Mouse (Mus musculus) CH12.LX (cell line): ENCODE data around the gene Selenof. TPM values are rescaled to one million over a fixed set of nuclear protein-coding genes. Genes with fewer than 3 reads are reported as not detected.

Experiments used
- DNase-seq: peaks from one replicate; pipeline ENCODE4 v3.0.0-alpha.2; 2013; ENCODE audit errors: extremely low read depth
- H3K27ac ChIP-seq: 2 replicates; pipeline ENCODE4 v1.5.1; 2012; ENCODE audit warnings: low read depth, mild to moderate bottlenecking, control low read depth, moderate library complexity; ENCODE audit not compliant: insufficient read depth
- H3K27me3 ChIP-seq: replicated peaks from 2 replicates; pipeline ENCODE3; 2012; ENCODE audit warnings: inconsistent platforms
- H3K36me3 ChIP-seq, 2 experiments: replicated peaks in 1 of 2; 2 replicates each; pipeline versions ENCODE3 to v1.6.1; 2012; ENCODE audit warnings: inconsistent platforms in 1 of 2, low read length in 1 of 2, mild to moderate bottlenecking in 1 of 2, mixed read lengths in 1 of 2, moderate library complexity in 1 of 2; ENCODE audit not compliant: control insufficient read depth in 1 of 2, insufficient read depth in 1 of 2
- H3K4me1 ChIP-seq, 2 experiments: 2 replicates each; pipeline ENCODE4 v1.6.1; 2012; ENCODE audit warnings: inconsistent platforms in 1 of 2, moderate library complexity in 1 of 2; ENCODE audit not compliant: insufficient read depth in 2 of 2, control insufficient read depth in 1 of 2
- H3K4me2 ChIP-seq: 2 replicates; pipeline ENCODE4 v1.6.1; 2012; ENCODE audit warnings: low read depth, mild to moderate bottlenecking, control low read depth; ENCODE audit not compliant: poor library complexity, insufficient read depth, severe bottlenecking
- H3K4me3 ChIP-seq, 3 experiments: fragments of 150-350 bp in 1 of 3; sonication (generic) in 1 of 3; replicated peaks in 1 of 3; 2 replicates each; pipeline versions ENCODE3 to v1.5.1; 2011 to 2012; ENCODE audit warnings: low read depth in 2 of 3, low read length in 2 of 3, mild to moderate bottlenecking in 2 of 3, moderate library complexity in 2 of 3, control low read depth in 1 of 3, improper control_type of control experiment in 1 of 3, inconsistent platforms in 1 of 3, mixed read lengths in 1 of 3; ENCODE audit not compliant: poor library complexity in 1 of 3
- H3K79me2 ChIP-seq: replicated peaks from 2 replicates; pipeline ENCODE4 v1.6.1; 2012; ENCODE audit warnings: mild to moderate bottlenecking, moderate library complexity; ENCODE audit not compliant: control insufficient read depth, poor library complexity, insufficient read depth, severe bottlenecking; ENCODE audit errors: extremely low read depth
- H3K9ac ChIP-seq: 2 replicates; pipeline ENCODE4 v1.6.1; 2012; ENCODE audit warnings: low read depth, mild to moderate bottlenecking, control low read depth, moderate library complexity; ENCODE audit not compliant: insufficient read depth
- H3K9me3 ChIP-seq: replicated peaks from 2 replicates; pipeline ENCODE3; 2012; ENCODE audit warnings: low read length, inconsistent platforms, mixed read lengths
- BHLHE40 ChIP-seq: IDR thresholded peaks from 2 replicates; pipeline ENCODE4 v1.6.1; 2011; ENCODE audit warnings: mild to moderate bottlenecking, low read depth, low read length, improper control_type of control experiment
- ELF1 ChIP-seq: IDR thresholded peaks from 2 replicates; pipeline ENCODE4 v1.6.1; 2014; ENCODE audit warnings: low read depth, mild to moderate bottlenecking, inconsistent platforms, low read length, improper control_type of control experiment
- EP300 ChIP-seq: IDR thresholded peaks from 2 replicates; pipeline ENCODE4 v1.6.1; 2011; ENCODE audit warnings: low read length, improper control_type of control experiment
- ETS1 ChIP-seq: conservative IDR thresholded peaks from 2 replicates; pipeline ENCODE4 v1.6.1; 2012; ENCODE audit warnings: low read depth, mild to moderate bottlenecking, inconsistent platforms, low read length, improper control_type of control experiment, moderate library complexity
- HCFC1 ChIP-seq: IDR thresholded peaks from 2 replicates; pipeline ENCODE4 v1.6.1; 2012; ENCODE audit warnings: low read depth, mild to moderate bottlenecking, inconsistent platforms, low read length, improper control_type of control experiment
- JUN ChIP-seq: IDR thresholded peaks from 2 replicates; pipeline ENCODE4 v1.6.1; 2011; ENCODE audit warnings: low read depth, mild to moderate bottlenecking, low read length, improper control_type of control experiment, moderate library complexity; ENCODE audit not compliant: insufficient read depth
- JUND ChIP-seq: conservative IDR thresholded peaks from 2 replicates; pipeline ENCODE4 v1.6.1; 2011; ENCODE audit warnings: low read depth, low read length, improper control_type of control experiment
- KAT2A ChIP-seq: IDR thresholded peaks from 2 replicates; pipeline ENCODE4 v1.6.1; 2012; ENCODE audit warnings: low read length, improper control_type of control experiment, inconsistent platforms; ENCODE audit not compliant: insufficient replicate concordance
- MAFK ChIP-seq: IDR thresholded peaks from 2 replicates; pipeline ENCODE4 v1.6.1; 2011; ENCODE audit warnings: low read length, improper control_type of control experiment; ENCODE audit not compliant: insufficient replicate concordance
- MAZ ChIP-seq: IDR thresholded peaks from 2 replicates; pipeline ENCODE4 v1.6.1; 2012; ENCODE audit warnings: low read depth, mild to moderate bottlenecking, inconsistent platforms, low read length, improper control_type of control experiment, moderate library complexity
- MEF2A ChIP-seq: IDR thresholded peaks from 2 replicates; pipeline ENCODE4 v1.6.1; 2014; ENCODE audit warnings: low read depth, mild to moderate bottlenecking, inconsistent platforms, low read length, improper control_type of control experiment, borderline replicate concordance
- MXI1 ChIP-seq: IDR thresholded peaks from 2 replicates; pipeline ENCODE4 v1.6.1; 2011; ENCODE audit warnings: mild to moderate bottlenecking, low read depth, low read length, improper control_type of control experiment
- NELFE ChIP-seq: IDR thresholded peaks from 2 replicates; pipeline ENCODE4 v1.6.1; 2011; ENCODE audit warnings: low read depth, low read length, improper control_type of control experiment
- NRF1 ChIP-seq: IDR thresholded peaks from 2 replicates; pipeline ENCODE4 v1.6.1; 2014; ENCODE audit warnings: low read depth, mild to moderate bottlenecking, inconsistent platforms, low read length, improper control_type of control experiment, moderate library complexity
- PAX5 ChIP-seq: IDR thresholded peaks from 2 replicates; pipeline ENCODE4 v1.6.1; 2012; ENCODE audit warnings: low read length, inconsistent platforms, mixed read lengths
- RAD21 ChIP-seq: IDR thresholded peaks from 2 replicates; pipeline ENCODE4 v1.6.1; 2011; ENCODE audit warnings: low read depth, mild to moderate bottlenecking, low read length, improper control_type of control experiment, moderate library complexity
- RCOR1 ChIP-seq: conservative IDR thresholded peaks from 2 replicates; pipeline ENCODE4 v1.6.1; 2012; ENCODE audit warnings: low read depth, mild to moderate bottlenecking, inconsistent platforms, low read length, improper control_type of control experiment
- SIN3A ChIP-seq: IDR thresholded peaks from 2 replicates; pipeline ENCODE4 v1.6.1; 2012; ENCODE audit warnings: low read length, improper control_type of control experiment, inconsistent platforms
- SMC3 ChIP-seq: IDR thresholded peaks from 2 replicates; pipeline ENCODE4 v1.6.1; 2011; ENCODE audit warnings: low read depth, low read length, improper control_type of control experiment
- UBTF ChIP-seq: IDR thresholded peaks from 2 replicates; pipeline ENCODE4 v1.6.1; 2012; ENCODE audit warnings: low read depth, mild to moderate bottlenecking, inconsistent platforms, low read length, improper control_type of control experiment, moderate library complexity
- USF1 ChIP-seq: IDR thresholded peaks from 2 replicates; pipeline ENCODE4 v1.6.1; 2014; ENCODE audit warnings: low read depth, mild to moderate bottlenecking, inconsistent platforms, low read length, improper control_type of control experiment
- USF2 ChIP-seq: conservative IDR thresholded peaks from 2 replicates; pipeline ENCODE4 v1.6.1; 2011; ENCODE audit warnings: low read depth, low read length, improper control_type of control experiment
- ZKSCAN1 ChIP-seq: IDR thresholded peaks from 2 replicates; pipeline ENCODE4 v1.6.1; 2012; ENCODE audit warnings: low read depth, inconsistent platforms, low read length, improper control_type of control experiment, borderline replicate concordance
- ZMIZ1 ChIP-seq: IDR thresholded peaks from 2 replicates; pipeline ENCODE4 v1.6.1; 2012; ENCODE audit warnings: low read depth, mild to moderate bottlenecking, inconsistent platforms, low read length, improper control_type of control experiment
- dilution Hi-C: fragments of 300-500 bp; cut with MboI; formaldehyde crosslinking; loops from 2 replicates; pipeline ENCODE4 v1.14.3; 2020; ENCODE audit warnings: low sequenced_read_pairs; ENCODE audit not compliant: extremely low pct_unique_long_range_greater_than_20kb, extremely low pct_ligation_motif_present
- in situ Hi-C: fragments of 300-500 bp; cut with MboI; formaldehyde crosslinking; loops from 3 replicates; pipeline ENCODE4 v1.14.3; 2019; ENCODE audit warnings: low sequenced_read_pairs, low pct_ligation_motif_present, low pct_unique_long_range_greater_than_20kb, mixed read lengths
- polyA plus RNA-seq: library from polyadenylated mRNA; unstranded; fragments of >175 nt; gene quantifications from 2 replicates; pipeline ENCODE4 v1.2.1, GENCODE M21; 2012; ENCODE audit warnings: low read depth; ENCODE audit not compliant: insufficient read length
- total RNA-seq, 2 experiments: library from RNA; depleted of rRNA; stranded (reverse); fragments of 300-350 nt in 1 of 2; fragments of >200 nt in 1 of 2; gene quantifications; 2 replicates each; pipeline ENCODE4 v1.2.3; 2012 to 2014

Gene Selenof
- total and polyA plus RNA-seq, 3 experiments, result 528 to 1,358 (median 678) TPM

- DNase-seq, result no peak
- no peak overlapping the region for H3K27ac ChIP-seq
- H3K9me3 ChIP-seq, result no peaks in the 10 kb centered on the region
- in situ Hi-C loops, result no loop called here
- TF ChIP-seq PAX5 (no peak), RCOR1 (no peak), ELF1 (no peak), NRF1 (no peak), UBTF (no peak), SIN3A (no peak), JUND (no peak), MAZ (no peak), NELFE (no peak), JUN (no peak), MAFK (no peak), ZKSCAN1 (no peak), MEF2A (no peak), ETS1 (no peak), USF2 (no peak), RAD21 (no peak), EP300 (no peak)
- TF ChIP-seq, all 38 proteins: peak for 0
- dilution Hi-C loops, result no loop called here
- Histone ChIP-seq H3K79me2 (peaks cover 25% of the 10 kb centered on the region), H3K4me2 (no peak overlapping the region), H3K27me3 (no peaks in the 10 kb centered on the region), H3K9ac (no peak overlapping the region), H3K4me1 (peaks cover 7 to 21% of the 10 kb centered on the region in 2 experiments), H3K4me3 (no peak overlapping the region), H3K36me3 (peaks cover 0 to 22% of the 10 kb centered on the region in 2 experiments)
These were observed 8.4 kb upstream of the Selenof start for GRCm38 (mm10) chr3:144561511-144562250.

- Histone ChIP-seq H3K9me3 (no peaks in the 10 kb centered on the region), H3K9ac (no peak overlapping the region), H3K27me3 (no peaks in the 10 kb centered on the region), H3K4me1 (peaks cover 3 to 22% of the 10 kb centered on the region in 2 experiments; a peak in 2 of 4 replicates), H3K4me3 (no peak overlapping the region), H3K79me2 (peaks cover 38% of the 10 kb centered on the region), H3K27ac (no peak overlapping the region), H3K36me3 (peaks cover 0 to 19% of the 10 kb centered on the region in 2 experiments), H3K4me2 (no peak overlapping the region)
- dilution Hi-C loops, result no loop called here
- no peak for DNase-seq
- TF ChIP-seq ELF1 (no peak), KAT2A (no peak), ZKSCAN1 (no peak), JUN (no peak), SIN3A (no peak), ZMIZ1 (no peak), BHLHE40 (no peak), HCFC1 (no peak), SMC3 (no peak), ETS1 (no peak), USF1 (no peak), NRF1 (no peak), EP300 (no peak), MAFK (no peak), MXI1 (no peak), MEF2A (no peak)
- in situ Hi-C loops, result no loop called here
These were observed 6.2 kb upstream of the Selenof start for GRCm38 (mm10) chr3:144563916-144564315.
